Mouse (Mus musculus) intestine, postnatal 0 days (tissue): ENCODE measurements around the gene Cdkal1. TPM values are rescaled to one million over a fixed set of nuclear protein-coding genes. Genes with fewer than 3 reads are reported as not detected.

Experiments used
- ATAC-seq: fragments of 200-750 bp; cut with Nextera tagmentation; 2 replicates; pipeline ENCODE4 v1.8.0; 2017; ENCODE audit warnings: mild to moderate bottlenecking, moderate TSS enrichment, moderate library complexity
- H3K27ac ChIP-seq: fragments of 300-500 bp; sonication (generic); 2 replicates; pipeline ENCODE4 v1.5.1; 2014; ENCODE audit warnings: mild to moderate bottlenecking, low read depth, low read length, moderate library complexity
- H3K27me3 ChIP-seq: fragments of 300-500 bp; sonication (generic); replicated peaks from 2 replicates; pipeline ENCODE4 v1.6.1; 2014; ENCODE audit warnings: low read length, mixed read lengths; ENCODE audit not compliant: control insufficient read depth, insufficient read depth
- H3K36me3 ChIP-seq: fragments of 300-500 bp; sonication (generic); 2 replicates; pipeline ENCODE4 v1.6.1; 2014; ENCODE audit warnings: mild to moderate bottlenecking, moderate library complexity; ENCODE audit not compliant: control insufficient read depth, insufficient read depth
- H3K4me1 ChIP-seq: fragments of 300-500 bp; sonication (generic); replicated peaks from 2 replicates; pipeline ENCODE4 v1.6.1; 2014; ENCODE audit warnings: antibody characterized with exemption, low read length, mixed read lengths; ENCODE audit not compliant: control insufficient read depth, insufficient read depth
- H3K4me2 ChIP-seq: fragments of 300-500 bp; sonication (generic); replicated peaks from 2 replicates; pipeline ENCODE4 v1.6.1; 2014; ENCODE audit warnings: low read depth, mild to moderate bottlenecking, moderate library complexity
- H3K4me3 ChIP-seq: fragments of 300-500 bp; sonication (generic); 2 replicates; pipeline ENCODE4 v1.5.1; 2014; ENCODE audit warnings: low read depth, low read length
- H3K9ac ChIP-seq: fragments of 300-500 bp; sonication (generic); 2 replicates; pipeline ENCODE4 v1.6.1; 2014; ENCODE audit warnings: mild to moderate bottlenecking, low read depth, low read length
- H3K9me3 ChIP-seq: fragments of 300-500 bp; sonication (generic); 2 replicates; pipeline ENCODE4 v1.6.1; 2016; ENCODE audit warnings: mixed run types; ENCODE audit not compliant: control insufficient read depth
- CTCF ChIP-seq: sonication (generic); IDR thresholded peaks from 2 replicates; pipeline ENCODE4 v1.5.1; 2016; ENCODE audit warnings: low read depth, mild to moderate bottlenecking, control low read depth, antibody characterized with exemption, moderate library complexity
- WGBS: fragments of 180-500 bp; shearing (Covaris S2); extraction: QIAGEN DNeasy Blood & Tissue Kit; methylation state at CpG from one replicate; pipeline ENCODE4 v1.1.7; 2014; 5-methylcytosine and 5-hydroxymethylcytosine counted together
- polyA plus RNA-seq: library from polyadenylated mRNA; unstranded; fragments of >200 nt; fragmentation: Nextera tagmentation; extraction: Ambion mirVana; gene quantifications from 2 replicates; pipeline ENCODE4 v1.2.1, GENCODE M21; 2015

Gene Cdkal1
- polyA plus RNA-seq, 1 experiment from 2014 or later = 13.5 TPM

DNA sequence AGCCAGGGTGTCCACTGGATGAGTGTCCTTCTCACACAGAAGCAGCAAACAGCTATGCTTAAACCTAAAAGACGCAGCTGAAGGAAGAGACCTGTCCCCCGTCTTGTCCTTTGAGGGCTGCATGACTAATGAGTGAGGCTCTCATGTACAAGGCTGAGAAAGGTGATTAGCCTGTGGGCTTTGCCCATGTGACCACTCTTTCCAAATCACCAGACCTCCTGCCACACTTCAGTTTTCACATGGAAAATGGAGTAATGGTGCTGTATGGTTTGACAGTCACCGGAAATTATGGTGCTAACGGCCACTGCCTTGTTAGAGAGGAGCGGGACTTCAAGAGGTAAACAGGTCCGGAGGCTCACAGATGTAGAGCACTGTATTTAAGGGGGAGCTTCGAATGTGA is 274.7 kb downstream of the Cdkal1 start:
- H3K4me2 ChIP-seq = no peak overlapping the region
- TF ChIP-seq CTCF = no peak
- H3K36me3 ChIP-seq = no peaks in the 10 kb centered on the region
- no peaks in the 10 kb centered on the region for H3K4me1 ChIP-seq
- WGBS = 83% methylated on average over 7 of the region's 7 CpGs
- no peak overlapping the region for H3K9ac ChIP-seq
- H3K27me3 ChIP-seq = no peaks in the 10 kb centered on the region
- no peak for ATAC-seq
- H3K27ac ChIP-seq = no peak overlapping the region
- H3K9me3 ChIP-seq = no peaks in the 10 kb centered on the region
- H3K4me3 ChIP-seq = no peak overlapping the region

- Histone ChIP-seq H3K27ac (no peak overlapping the region), H3K4me3 (no peak overlapping the region), H3K4me2 (no peak overlapping the region), H3K4me1 (no peaks in the 10 kb centered on the region), H3K9me3 (no peaks in the 10 kb centered on the region), H3K9ac (no peak overlapping the region), H3K27me3 (no peaks in the 10 kb centered on the region), H3K36me3 (no peaks in the 10 kb centered on the region)
- WGBS = 61% methylated on average over 3 of the region's 3 CpGs
- TF ChIP-seq CTCF = no peak
- no peak for ATAC-seq
Observed at GRCm38 (mm10) chr13:29580009-29580408, 275.5 kb downstream of the Cdkal1 start.

- ATAC-seq = no peak
- WGBS = 89% methylated on average over 3 of the region's 3 CpGs
- Histone ChIP-seq H3K27ac (no peak overlapping the region), H3K4me1 (no peaks in the 10 kb centered on the region), H3K36me3 (no peaks in the 10 kb centered on the region), H3K9ac (no peak overlapping the region), H3K9me3 (no peaks in the 10 kb centered on the region), H3K4me2 (no peak overlapping the region), H3K4me3 (no peak overlapping the region), H3K27me3 (no peaks in the 10 kb centered on the region)
- no peak for TF ChIP-seq CTCF
Observed at GRCm38 (mm10) chr13:29578621-29579020, 276.9 kb downstream of the Cdkal1 start.

DNA sequence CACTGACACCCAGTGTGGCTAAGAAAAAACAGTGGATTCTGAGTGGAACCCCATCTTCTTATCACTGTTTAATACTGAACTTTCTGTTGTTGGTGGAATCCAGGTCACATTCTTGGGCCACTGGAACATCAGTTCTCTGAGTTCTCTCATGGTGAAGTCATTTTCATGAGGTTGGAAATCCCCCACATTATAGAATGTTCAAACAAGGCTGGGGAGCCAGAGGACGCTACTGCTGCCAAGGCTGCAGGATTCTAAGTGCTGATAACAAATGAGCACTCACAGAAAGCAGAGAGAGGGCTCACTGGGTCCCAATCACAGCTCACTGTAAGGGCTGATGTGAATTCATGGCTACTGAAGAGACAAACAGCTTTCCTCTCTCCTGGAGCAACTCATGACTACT is 280.7 kb downstream of the Cdkal1 start:
- Histone ChIP-seq H3K9me3 (no peaks in the 10 kb centered on the region), H3K27me3 (no peaks in the 10 kb centered on the region), H3K27ac (no peak overlapping the region), H3K4me3 (no peak overlapping the region), H3K36me3 (no peaks in the 10 kb centered on the region), H3K9ac (no peak overlapping the region), H3K4me2 (no peak overlapping the region), H3K4me1 (no peaks in the 10 kb centered on the region)
- TF ChIP-seq CTCF = no peak
- no peak for ATAC-seq
- 46% methylated on average over 1 of the region's 1 CpGs for WGBS

- Histone ChIP-seq H3K4me2 (no peak overlapping the region), H3K9me3 (no peaks in the 10 kb centered on the region), H3K27ac (no peak overlapping the region), H3K36me3 (no peaks in the 10 kb centered on the region), H3K4me3 (no peak overlapping the region), H3K4me1 (no peaks in the 10 kb centered on the region), H3K27me3 (no peaks in the 10 kb centered on the region), H3K9ac (no peak overlapping the region)
- WGBS = 61% methylated on average over 2 of the region's 2 CpGs
- ATAC-seq = no peak
- TF ChIP-seq CTCF = no peak
Observed at GRCm38 (mm10) chr13:29572477-29572876, 283.0 kb downstream of the Cdkal1 start.

- no peak for TF ChIP-seq CTCF
- ATAC-seq = no peak
Observed at GRCm38 (mm10) chr13:29565710-29566109, 289.8 kb downstream of the Cdkal1 start.

GRCm38 (mm10) chr13:29559188-29559587 is 296.3 kb downstream of the Cdkal1 start:
- Histone ChIP-seq H3K9ac (no peak overlapping the region), H3K36me3 (no peaks in the 10 kb centered on the region), H3K4me1 (no peaks in the 10 kb centered on the region), H3K4me2 (no peak overlapping the region), H3K9me3 (no peaks in the 10 kb centered on the region), H3K27ac (no peak overlapping the region), H3K4me3 (no peak overlapping the region), H3K27me3 (no peaks in the 10 kb centered on the region)
- 75% methylated on average over 3 of the region's 3 CpGs for WGBS
- TF ChIP-seq CTCF = no peak
- no peak for ATAC-seq

More at GRCm38 (mm10) chr13:29565710-29566109, 289.8 kb downstream of the Cdkal1 start:
- Histone ChIP-seq H3K4me3 (no peak overlapping the region), H3K27me3 (no peaks in the 10 kb centered on the region), H3K36me3 (no peaks in the 10 kb centered on the region), H3K9ac (no peak overlapping the region), H3K4me2 (no peak overlapping the region), H3K9me3 (no peaks in the 10 kb centered on the region), H3K4me1 (no peaks in the 10 kb centered on the region), H3K27ac (no peak overlapping the region)
- WGBS = 87% methylated on average over 5 of the region's 5 CpGs
